Mouse (Mus musculus): ENCODE data around the gene Capn8.

Capn8 gene

GRCm38 (mm10) chr1:182543906-182544305 lies 20.9 kb upstream of the Capn8 start:
- no peak for DNase-seq (ENCODE audit: extremely low read depth, insufficient read length, low spot score)

GRCm38 (mm10) chr1:182550761-182551160 lies 14.0 kb upstream of the Capn8 start:
- DNase-seq (ENCODE audit: extremely low read depth, insufficient read length, low spot score), result no peak

GRCm38 (mm10) chr1:182553649-182554375 lies 11.0 kb upstream of the Capn8 start:
- peak; percentile 25 for DNase-seq (ENCODE audit: extremely low read depth, insufficient read length, low spot score)

GRCm38 (mm10) chr1:182558271-182558670 lies 6.5 kb upstream of the Capn8 start:
- DNase-seq (ENCODE audit: extremely low read depth, insufficient read length, low spot score), result no peak

GRCm38 (mm10) chr1:182559530-182559929 lies 5.3 kb upstream of the Capn8 start:
- no peak for DNase-seq (ENCODE audit: extremely low read depth, insufficient read length, low spot score)

DNA sequence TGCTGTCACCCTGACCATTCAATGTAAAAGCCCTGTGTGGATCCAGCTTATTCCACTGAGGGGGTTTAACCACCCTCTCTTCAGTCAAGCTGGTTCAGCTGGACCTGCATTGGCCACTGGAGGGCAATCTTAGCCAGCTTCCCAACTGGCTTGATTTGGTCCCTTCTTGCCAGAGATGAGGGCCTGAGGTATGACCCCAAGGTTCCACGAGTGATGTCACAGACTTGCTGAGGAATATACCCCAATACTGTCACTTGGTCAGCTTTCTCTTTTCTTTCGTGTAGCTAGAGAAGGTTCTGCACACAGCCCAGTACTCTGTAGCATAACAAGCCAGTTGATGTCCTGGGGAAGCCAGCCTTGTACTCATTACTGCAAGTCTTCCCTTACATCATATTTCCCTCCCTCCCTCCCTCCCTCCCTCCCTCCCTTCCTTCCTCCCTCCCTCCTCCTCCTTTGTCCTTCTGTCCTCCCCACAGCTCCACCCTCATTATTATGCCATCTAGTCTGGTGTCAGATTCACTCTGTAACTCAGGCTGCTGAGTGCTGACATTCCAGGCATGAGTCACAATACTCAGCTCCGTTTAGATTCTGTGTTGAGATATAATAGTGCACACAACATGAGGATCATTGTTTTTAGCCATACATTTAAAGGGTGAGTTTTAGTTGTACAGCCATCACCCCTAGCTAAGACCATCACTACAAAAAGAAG lies 4.3 kb upstream of the Capn8 start:
- DNase-seq (ENCODE audit: extremely low read depth, insufficient read length, low spot score), result peak; percentile 73

- no peak for DNase-seq (ENCODE audit: extremely low read depth, insufficient read length, low spot score)
These were observed 2.8 kb upstream of the Capn8 start for GRCm38 (mm10) chr1:182561945-182562514.

DNA sequence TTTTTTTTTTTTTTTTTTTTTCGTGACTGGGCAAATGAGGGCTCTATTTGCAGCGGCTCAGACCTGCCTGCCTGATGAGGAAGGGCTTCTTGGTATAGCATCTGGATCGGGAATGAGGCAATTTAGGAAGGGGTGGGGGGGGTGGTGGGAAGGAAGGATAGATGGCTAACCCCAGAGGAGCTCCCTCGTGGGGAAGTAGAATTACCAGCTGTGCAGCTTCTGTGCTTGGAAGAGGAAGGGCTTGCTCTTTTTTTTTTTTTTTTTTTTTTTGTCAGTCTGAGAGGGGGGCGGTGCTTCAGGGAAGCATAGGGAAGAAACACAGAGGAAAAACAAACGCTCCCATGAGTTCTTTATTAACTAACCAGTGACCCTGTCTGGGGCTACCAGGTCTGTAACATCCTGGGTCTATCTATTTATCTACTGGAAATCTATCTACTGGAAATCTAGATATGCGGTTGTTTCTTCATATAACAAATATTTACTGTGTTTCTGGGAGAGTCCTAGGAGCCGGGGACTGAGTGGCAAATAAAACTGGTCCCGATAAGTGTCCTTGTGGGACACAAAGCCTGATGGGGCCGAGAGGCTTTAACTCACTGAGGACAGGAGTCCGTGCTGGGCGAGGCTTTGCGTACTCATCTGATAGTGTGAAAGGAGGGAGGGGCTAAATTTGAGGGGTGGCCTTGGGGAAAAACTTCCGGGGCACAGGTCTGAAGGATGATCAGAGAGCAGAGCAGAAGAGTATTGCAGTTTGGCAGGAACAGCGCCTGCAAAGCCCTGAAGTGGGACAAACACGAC lies 2.0 kb upstream of the Capn8 start:
- DNase-seq (ENCODE audit: extremely low read depth, insufficient read length, low spot score), result no peak

- no peak for DNase-seq (ENCODE audit: extremely low read depth, insufficient read length, low spot score)
These were observed 586 bp downstream of the Capn8 start for GRCm38 (mm10) chr1:182565351-182565835.

GRCm38 (mm10) chr1:182571148-182571547 lies 6.3 kb downstream of the Capn8 start:
- no peak for DNase-seq (ENCODE audit: extremely low read depth, insufficient read length, low spot score)

- no peak for DNase-seq (ENCODE audit: extremely low read depth, insufficient read length, low spot score)
These were observed 7.2 kb downstream of the Capn8 start for GRCm38 (mm10) chr1:182571973-182572372.

GRCm38 (mm10) chr1:182573856-182574665 lies 9.3 kb downstream of the Capn8 start:
- no peak for DNase-seq (ENCODE audit: extremely low read depth, insufficient read length, low spot score)

GRCm38 (mm10) chr1:182574666-182575049 lies 9.9 kb downstream of the Capn8 start:
- DNase-seq (ENCODE audit: extremely low read depth, insufficient read length, low spot score), result no peak

DNA sequence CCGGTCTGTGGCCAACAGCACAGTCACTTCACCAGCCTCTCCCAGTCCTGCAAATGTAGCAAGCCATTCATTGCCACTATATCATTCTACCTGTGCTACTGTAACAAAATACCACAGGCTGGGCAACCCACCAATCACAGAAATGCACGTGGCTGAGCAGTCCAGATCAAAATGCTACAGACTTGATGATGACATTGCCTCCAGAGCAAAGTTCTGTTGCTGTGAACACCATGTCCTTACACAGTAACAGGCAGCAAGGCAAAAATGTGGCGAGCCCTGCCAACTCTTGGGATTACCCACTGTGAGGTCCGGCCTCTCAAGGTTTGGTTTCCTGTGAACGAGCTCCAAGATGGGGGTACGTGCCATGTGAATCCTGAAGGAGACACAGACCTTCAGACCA lies 19.4 kb downstream of the Capn8 start:
- no peak for DNase-seq (ENCODE audit: extremely low read depth, insufficient read length, low spot score)

- DNase-seq (ENCODE audit: extremely low read depth, insufficient read length, low spot score), result no peak
These were observed 20.5 kb downstream of the Capn8 start for GRCm38 (mm10) chr1:182585162-182585840.

DNA sequence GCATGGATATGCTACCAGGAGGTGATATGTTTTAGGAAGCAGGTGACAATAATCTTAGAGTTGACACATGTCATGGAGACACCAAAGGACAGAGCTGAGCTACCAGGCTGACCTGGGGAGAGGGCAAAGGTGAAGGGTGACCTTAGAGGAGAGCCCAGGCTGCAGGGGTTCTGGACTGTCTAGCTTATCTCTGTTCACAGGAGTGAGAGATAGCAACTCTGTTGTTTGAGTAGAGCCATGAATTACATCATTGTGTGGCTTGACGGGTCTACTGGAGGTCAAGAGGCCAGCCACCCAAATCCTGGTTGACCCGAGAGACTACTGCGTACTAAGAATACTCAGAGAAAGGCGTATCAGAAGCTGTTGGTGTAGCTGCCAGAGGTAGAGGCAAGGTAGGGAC lies 22.9 kb downstream of the Capn8 start:
- no peak for DNase-seq (ENCODE audit: extremely low read depth, insufficient read length, low spot score)

GRCm38 (mm10) chr1:182591491-182591890 lies 26.7 kb downstream of the Capn8 start:
- DNase-seq (ENCODE audit: extremely low read depth, insufficient read length, low spot score), result no peak

GRCm38 (mm10) chr1:182592436-182592835 lies 27.6 kb downstream of the Capn8 start:
- no peak for DNase-seq (ENCODE audit: extremely low read depth, insufficient read length, low spot score)

DNA sequence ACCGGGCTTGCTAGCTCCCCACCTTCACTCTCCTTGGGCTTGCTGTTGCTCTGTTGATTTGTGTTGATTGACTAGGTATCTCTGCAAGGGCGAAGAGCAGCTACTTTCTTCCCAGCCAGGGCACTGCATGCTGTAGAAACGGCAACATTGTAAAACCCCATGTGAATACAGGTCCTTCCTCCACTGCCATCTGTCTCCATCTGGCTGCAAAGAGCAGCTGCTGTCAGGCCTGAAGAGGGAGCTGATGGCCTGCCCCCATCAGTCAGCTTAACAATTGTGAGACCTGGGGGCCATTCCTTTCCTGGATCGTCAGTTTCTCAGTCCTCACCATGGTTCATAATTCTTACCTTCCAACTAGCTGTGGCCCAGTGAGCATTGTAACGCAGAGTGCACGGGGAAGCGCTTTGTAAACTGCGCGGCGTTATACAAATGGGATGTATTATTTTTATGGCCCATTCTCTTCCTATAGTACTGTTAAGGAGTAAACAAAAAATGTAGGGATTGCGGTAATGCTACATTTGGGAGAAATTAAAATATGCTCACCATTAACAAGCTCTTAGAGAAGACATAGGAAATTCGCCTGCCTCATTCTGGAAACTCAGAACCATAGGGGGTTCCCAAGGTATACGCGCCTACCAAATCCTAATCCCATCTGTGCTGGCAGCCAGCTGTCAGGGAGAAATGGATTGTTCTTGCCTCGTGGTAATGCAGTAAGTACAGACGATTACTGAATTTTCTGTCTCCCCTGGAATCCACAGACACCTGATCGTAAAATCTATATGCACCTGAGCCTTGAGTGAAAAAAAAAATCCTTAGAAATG lies 40.7 kb downstream of the Capn8 start:
- no peak for DNase-seq (ENCODE audit: extremely low read depth, insufficient read length, low spot score)
